Mouse (Mus musculus): ENCODE data around the gene Gm45521.

DNA sequence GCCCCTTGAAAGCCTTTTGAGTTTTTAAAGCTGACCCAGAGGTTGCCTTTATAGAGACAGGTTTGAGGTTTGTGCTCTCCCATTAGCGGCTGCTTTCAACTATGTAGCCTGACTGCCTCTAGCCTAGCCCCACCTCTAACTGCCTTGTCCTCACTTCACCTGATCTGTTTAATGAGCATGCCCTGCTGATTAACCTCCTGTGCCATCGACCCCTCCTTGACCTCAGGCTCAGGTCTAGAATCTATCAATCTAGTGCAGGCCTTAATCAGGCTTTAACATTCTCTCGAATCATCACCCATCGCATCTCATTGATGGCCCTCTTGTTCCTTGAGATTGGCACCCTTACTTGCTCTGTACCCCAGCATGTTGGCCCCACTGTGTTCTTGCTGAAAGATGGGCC is 42.6 kb upstream of the Gm45521 start:
- no peak for TF ChIP-seq POLR2A (IDR thresholded peaks at IDR 0.05; ENCODE audit: insufficient read depth, low read depth, low read length)
- no peak for TF ChIP-seq CTCF (IDR thresholded peaks at IDR 0.05)
- no peak for TF ChIP-seq EP300 (IDR thresholded peaks at IDR 0.05; ENCODE audit: insufficient read depth, low read depth, low read length)

Measured in heart, adult 2 months (tissue).